Mouse (Mus musculus) E14TG2a.4 (cell line): ENCODE measurements around the gene Trim44.

Source experiments
- CTCF ChIP-seq: conservative IDR thresholded peaks from 2 replicates; pipeline ENCODE4 v1.5.1; 2014; ENCODE audit warnings: low read length
- NANOG ChIP-seq: IDR thresholded peaks from 2 replicates; pipeline ENCODE4 v1.6.1; 2014; ENCODE audit warnings: borderline replicate concordance, low read length, mixed read lengths
- POU5F1 ChIP-seq: IDR thresholded peaks from 2 replicates; pipeline ENCODE4 v1.6.1; 2014; ENCODE audit warnings: low read length, borderline replicate concordance

DNA sequence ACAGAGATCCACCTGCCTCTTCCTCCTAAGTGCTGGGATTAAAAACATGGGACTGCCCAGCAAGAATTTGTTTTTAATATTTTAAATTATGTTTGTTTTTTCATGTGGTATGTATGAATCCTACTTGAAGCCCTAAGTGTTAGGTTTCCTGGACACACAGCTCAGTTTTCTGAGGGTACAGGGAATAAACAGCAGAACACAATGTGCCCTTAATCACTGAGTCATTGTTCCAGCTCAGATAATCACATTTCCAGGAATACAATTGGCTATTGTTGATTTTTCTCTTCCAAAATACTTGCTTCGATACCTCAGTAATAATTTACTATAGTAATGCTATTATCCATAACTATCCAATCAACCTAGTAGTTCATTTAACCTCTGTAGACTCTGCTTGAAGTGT is 115.6 kb downstream of the Trim44 start:
- TF ChIP-seq CTCF = no peak
- no peak for TF ChIP-seq POU5F1
- no peak for TF ChIP-seq NANOG
